Mouse (Mus musculus) midbrain, embryonic 13.5 days (tissue): ENCODE data around the gene Cacnb2. TPM values are rescaled to one million over a fixed set of nuclear protein-coding genes. Genes with fewer than 3 reads are reported as not detected.

ENCODE experiments used
- ATAC-seq: fragments of 200-750 bp; cut with Nextera tagmentation; 2 replicates; pipeline ENCODE4 v1.8.0; 2017; ENCODE audit warnings: mild to moderate bottlenecking, moderate TSS enrichment, moderate library complexity
- H3K27ac ChIP-seq: fragments of 300-500 bp; sonication (generic); 2 replicates; pipeline ENCODE4 v1.5.1; 2015; ENCODE audit warnings: inconsistent platforms, mild to moderate bottlenecking, moderate library complexity
- H3K27me3 ChIP-seq: fragments of 300-500 bp; sonication (generic); 2 replicates; pipeline ENCODE4 v1.6.1; 2015; ENCODE audit warnings: mild to moderate bottlenecking, inconsistent platforms
- H3K36me3 ChIP-seq: fragments of 300-500 bp; sonication (generic); 2 replicates; pipeline ENCODE4 v1.6.1; 2015; ENCODE audit warnings: mild to moderate bottlenecking, inconsistent platforms
- H3K4me1 ChIP-seq: fragments of 300-500 bp; sonication (generic); replicated peaks from 2 replicates; pipeline ENCODE4 v1.6.1; 2015; ENCODE audit warnings: inconsistent platforms
- H3K4me2 ChIP-seq: fragments of 300-500 bp; sonication (generic); replicated peaks from 2 replicates; pipeline ENCODE4 v1.6.1; 2015; ENCODE audit warnings: moderate library complexity, mild to moderate bottlenecking, inconsistent platforms
- H3K4me3 ChIP-seq: fragments of 300-500 bp; sonication (generic); replicated peaks from 2 replicates; pipeline ENCODE4 v1.5.1; 2015; ENCODE audit warnings: mild to moderate bottlenecking, inconsistent platforms
- H3K9ac ChIP-seq: fragments of 300-500 bp; sonication (generic); replicated peaks from 2 replicates; pipeline ENCODE4 v1.6.1; 2015; ENCODE audit warnings: mild to moderate bottlenecking, inconsistent platforms
- H3K9me3 ChIP-seq: fragments of 300-500 bp; sonication (generic); 2 replicates; pipeline ENCODE4 v1.6.1; 2016; ENCODE audit warnings: mild to moderate bottlenecking, inconsistent platforms
- WGBS: fragments of 180-500 bp; shearing (Covaris S2); methylation state at CpG from one replicate; pipeline ENCODE4 v1.1.7; 2015; 5-methylcytosine and 5-hydroxymethylcytosine counted together
- polyA plus RNA-seq: library from polyadenylated mRNA; unstranded; fragments of >200 nt; fragmentation: Nextera tagmentation; extraction: Ambion mirVana; gene quantifications from 2 replicates; pipeline ENCODE4 v1.2.1, GENCODE M21; 2015

Cacnb2 gene
- polyA plus RNA-seq, 1 experiment from 2014 or later: 3.9 TPM

DNA sequence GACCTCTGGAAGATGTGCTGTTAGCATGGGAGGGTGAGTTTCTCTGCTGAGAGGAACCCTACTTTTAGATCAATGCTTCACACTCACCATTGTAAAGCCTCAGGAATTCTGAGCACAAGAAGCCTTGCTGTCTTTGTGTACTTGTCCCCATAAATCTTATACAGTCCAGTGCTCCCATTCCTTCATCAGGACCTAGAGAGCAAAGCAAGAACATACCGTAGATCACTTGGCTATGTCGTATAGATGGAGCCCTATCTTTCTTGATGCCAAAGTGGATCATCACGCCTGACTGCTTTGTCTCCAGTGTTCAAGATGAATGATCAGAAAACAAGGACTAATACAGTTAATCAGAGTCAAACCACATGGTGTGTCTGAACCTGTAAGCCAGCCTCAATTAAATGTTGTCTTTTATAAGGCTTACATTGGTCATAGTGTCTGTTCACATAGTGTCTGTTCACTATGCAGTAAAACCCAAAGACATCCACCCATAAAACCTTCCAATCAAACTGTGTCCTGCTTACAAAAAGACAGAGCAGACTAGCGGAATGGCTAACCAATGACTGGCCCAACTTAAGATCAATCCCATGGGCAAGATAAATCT is 198.7 kb downstream of the Cacnb2 start:
- WGBS: 83% methylated on average over 4 of the region's 4 CpGs
- no peak for ATAC-seq
- 0 out of 2 replicates have a peak, but pooled peaks cover 3% of the 10 kb centered on the region for H3K9me3 ChIP-seq
- H3K4me1 ChIP-seq: no peaks in the 10 kb centered on the region
- no peak overlapping the region for H3K9ac ChIP-seq
- H3K36me3 ChIP-seq: no peaks in the 10 kb centered on the region
- no peak overlapping the region for H3K4me2 ChIP-seq
- H3K27me3 ChIP-seq: no peaks in the 10 kb centered on the region
- H3K27ac ChIP-seq: no peak overlapping the region
- H3K4me3 ChIP-seq: no peak overlapping the region

DNA sequence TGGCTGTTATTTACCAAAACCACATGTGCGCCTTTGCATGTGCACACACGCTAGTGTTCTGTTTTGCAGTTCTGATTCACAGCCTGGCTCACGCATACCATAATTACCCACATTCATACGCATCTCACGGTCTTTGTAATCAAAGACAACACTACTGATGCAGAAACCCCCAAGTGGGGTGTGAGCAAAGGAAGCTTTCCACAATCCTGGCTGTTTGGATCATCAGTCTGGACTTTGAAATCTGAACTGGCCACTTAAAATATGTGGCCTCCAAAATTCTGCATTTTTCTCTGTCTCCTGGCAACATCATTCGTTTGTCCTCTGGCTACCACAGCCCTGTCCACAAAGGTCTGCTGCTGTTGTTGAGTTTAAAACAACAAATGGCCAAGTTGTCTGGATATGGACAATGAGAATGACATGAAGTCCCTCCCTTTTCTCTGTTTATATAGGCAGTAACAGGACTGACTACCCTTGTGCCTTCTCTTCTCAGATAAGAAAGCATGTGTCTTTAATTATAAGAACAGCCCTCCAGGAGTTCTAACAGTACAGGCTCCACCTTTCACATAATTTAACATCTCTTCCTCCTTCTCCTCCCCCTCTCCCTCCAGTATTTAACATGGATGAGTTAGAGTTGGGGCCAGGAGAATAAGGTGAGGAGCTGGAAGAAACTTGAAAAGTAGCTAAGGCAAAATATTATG is 204.9 kb downstream of the Cacnb2 start:
- Histone ChIP-seq H3K4me2 (no peak overlapping the region), H3K27me3 (no peaks in the 10 kb centered on the region), H3K9me3 (no peaks in the 10 kb centered on the region), H3K9ac (no peak overlapping the region), H3K27ac (no peak overlapping the region), H3K4me3 (no peak overlapping the region), H3K4me1 (peaks cover 9% of the 10 kb centered on the region), H3K36me3 (no peaks in the 10 kb centered on the region)
- WGBS: 44% methylated on average over 6 of the region's 6 CpGs
- no peak for ATAC-seq

DNA sequence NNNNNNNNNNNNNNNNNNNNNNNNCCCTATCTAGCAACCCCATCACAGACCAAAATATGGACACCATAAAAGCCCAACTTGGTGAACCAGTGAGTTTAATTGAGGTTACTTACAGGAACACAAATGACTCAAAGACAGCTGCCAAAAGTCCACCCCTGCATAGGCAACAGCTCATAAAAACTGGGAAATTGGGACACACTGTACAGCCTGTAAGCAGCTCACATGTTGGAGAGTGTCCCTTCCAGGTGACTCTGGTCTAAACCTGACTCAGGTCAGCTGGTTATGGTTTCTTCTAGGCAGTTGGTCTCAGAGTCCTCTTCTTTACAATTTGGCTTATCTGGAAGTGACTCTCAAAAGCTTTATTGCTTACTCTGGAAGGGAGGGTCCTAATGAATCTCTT is 212.1 kb downstream of the Cacnb2 start:
- no peak overlapping the region for H3K27ac ChIP-seq
- no peaks in the 10 kb centered on the region for H3K36me3 ChIP-seq
- no peaks in the 10 kb centered on the region for H3K27me3 ChIP-seq
- H3K9me3 ChIP-seq: 0 out of 2 replicates have a peak, but pooled peaks cover 2% of the 10 kb centered on the region
- no peak overlapping the region for H3K4me3 ChIP-seq
- no peaks in the 10 kb centered on the region for H3K4me1 ChIP-seq
- no peak overlapping the region for H3K4me2 ChIP-seq
- no peak for ATAC-seq
- no peak overlapping the region for H3K9ac ChIP-seq

DNA sequence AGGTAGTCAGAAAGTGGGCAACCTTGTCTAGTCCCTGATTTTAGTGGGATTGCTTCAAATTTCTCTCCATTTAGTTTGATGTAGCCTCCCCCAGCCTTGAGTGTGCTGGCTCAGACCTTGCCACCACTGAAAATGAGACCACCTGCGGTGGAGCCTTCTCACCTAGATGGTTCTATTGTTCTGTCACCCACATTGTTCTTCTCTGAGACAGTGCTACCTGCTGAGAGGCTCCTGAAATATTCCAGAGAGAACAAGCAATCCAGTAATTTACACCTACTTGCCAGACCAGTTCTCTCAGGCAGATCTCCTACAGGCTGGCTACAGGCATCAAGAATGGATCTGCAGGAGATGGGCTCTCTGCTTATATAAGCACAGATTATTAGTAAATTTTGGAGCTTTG is 215.8 kb downstream of the Cacnb2 start:
- Histone ChIP-seq H3K27ac (no peak overlapping the region), H3K36me3 (no peaks in the 10 kb centered on the region), H3K4me3 (no peak overlapping the region), H3K9ac (no peak overlapping the region), H3K4me1 (no peaks in the 10 kb centered on the region; the same call in 1 of the 2 replicates), H3K9me3 (0 out of 2 replicates have a peak, but pooled peaks cover 2% of the 10 kb centered on the region), H3K27me3 (no peaks in the 10 kb centered on the region), H3K4me2 (no peak overlapping the region)
- WGBS: 37% methylated on average over 1 of the region's 1 CpGs
- no peak for ATAC-seq

DNA sequence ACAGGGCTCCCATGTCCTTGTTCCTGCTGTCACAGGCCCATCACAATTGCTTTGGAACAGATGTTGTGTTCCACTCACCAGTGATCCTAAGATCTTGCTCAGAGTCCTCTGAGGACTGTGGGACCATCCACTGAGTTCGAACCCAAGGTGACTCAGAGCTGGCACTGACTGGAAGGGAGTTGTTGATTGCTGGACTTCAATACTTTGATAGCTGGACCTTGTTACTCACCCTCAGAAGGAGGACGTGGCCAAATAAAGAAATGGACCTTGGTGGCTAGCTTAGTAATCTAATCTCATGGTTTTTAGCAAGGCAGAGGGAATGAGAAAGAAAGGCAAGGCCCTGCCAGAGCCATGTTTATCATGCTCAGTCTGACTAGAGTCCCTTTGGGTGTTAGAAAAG is 218.1 kb downstream of the Cacnb2 start:
- H3K4me2 ChIP-seq: no peak overlapping the region
- no peak overlapping the region for H3K9ac ChIP-seq
- H3K9me3 ChIP-seq: 0 out of 2 replicates have a peak, but pooled peaks cover 2% of the 10 kb centered on the region
- no peak overlapping the region for H3K27ac ChIP-seq
- 85% methylated on average over 2 of the region's 2 CpGs for WGBS
- no peaks in the 10 kb centered on the region for H3K27me3 ChIP-seq
- no peak overlapping the region for H3K4me3 ChIP-seq
- no peak for ATAC-seq
- H3K36me3 ChIP-seq: no peaks in the 10 kb centered on the region
- H3K4me1 ChIP-seq: no peaks in the 10 kb centered on the region; the same call in 1 of the 2 replicates

DNA sequence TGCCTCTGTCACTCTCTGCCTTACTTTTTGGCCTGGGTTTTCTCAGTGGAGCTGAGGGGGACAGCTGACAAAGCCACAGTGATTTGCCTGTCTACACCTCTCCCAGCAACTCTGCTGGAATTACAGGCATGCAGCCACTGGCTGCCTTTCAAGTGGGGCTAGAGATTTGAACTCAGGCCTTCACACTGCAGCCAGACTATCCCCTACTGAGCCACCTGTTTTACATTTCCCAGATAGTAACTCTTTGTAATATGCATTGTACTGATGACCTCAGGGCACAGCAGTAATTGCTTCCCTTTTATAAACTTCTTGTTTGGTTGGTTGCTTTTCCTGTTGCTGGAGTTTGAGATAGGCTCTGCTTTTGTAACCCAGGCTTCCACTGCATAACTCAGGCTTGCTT is 220.2 kb downstream of the Cacnb2 start:
- Histone ChIP-seq H3K4me3 (no peak overlapping the region), H3K4me2 (no peak overlapping the region), H3K9ac (no peak overlapping the region), H3K27me3 (no peaks in the 10 kb centered on the region), H3K4me1 (no peaks in the 10 kb centered on the region; the same call in 1 of the 2 replicates), H3K9me3 (0 out of 2 replicates have a peak, but pooled peaks cover 2% of the 10 kb centered on the region), H3K27ac (no peak overlapping the region), H3K36me3 (no peaks in the 10 kb centered on the region)
- ATAC-seq: no peak

DNA sequence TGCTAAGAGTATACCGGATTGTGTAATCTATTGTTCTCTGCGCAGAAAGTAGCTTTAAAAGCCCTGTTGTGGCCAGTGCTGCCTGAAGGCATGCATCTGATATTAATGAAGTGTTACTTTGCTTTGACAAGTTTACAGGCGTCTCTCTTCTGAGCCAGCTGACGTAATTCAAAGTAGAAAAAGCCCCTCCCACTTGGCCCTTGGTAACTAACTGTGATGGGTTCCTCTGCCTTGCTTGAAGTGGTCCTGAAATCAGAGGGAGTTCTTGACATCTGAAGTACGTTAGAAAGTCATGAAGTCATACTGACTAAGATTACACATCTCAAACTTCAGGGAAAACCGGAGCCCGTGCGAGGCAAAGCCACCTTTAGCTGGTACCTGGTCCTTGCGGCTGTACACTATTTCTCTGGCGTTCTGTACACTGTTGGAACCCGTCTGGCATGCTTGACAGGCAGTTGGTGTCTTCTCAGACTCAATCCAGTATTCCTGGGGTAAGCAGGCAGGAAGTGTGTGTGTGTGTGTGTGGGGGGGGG is 221.0 kb downstream of the Cacnb2 start:
- no peak overlapping the region for H3K9ac ChIP-seq
- no peaks in the 10 kb centered on the region for H3K36me3 ChIP-seq
- peaks cover 5% of the 10 kb centered on the region; the same call in 1 of the 2 replicates for H3K4me1 ChIP-seq
- 0 out of 2 replicates have a peak, but pooled peaks cover 2% of the 10 kb centered on the region for H3K9me3 ChIP-seq
- 64% methylated on average over 11 of the region's 11 CpGs for WGBS
- H3K4me2 ChIP-seq: no peak overlapping the region
- no peak overlapping the region for H3K27ac ChIP-seq
- ATAC-seq: peak; percentile 50; the same call in 1 of the 2 replicates
- no peak overlapping the region for H3K4me3 ChIP-seq
- no peaks in the 10 kb centered on the region for H3K27me3 ChIP-seq

DNA sequence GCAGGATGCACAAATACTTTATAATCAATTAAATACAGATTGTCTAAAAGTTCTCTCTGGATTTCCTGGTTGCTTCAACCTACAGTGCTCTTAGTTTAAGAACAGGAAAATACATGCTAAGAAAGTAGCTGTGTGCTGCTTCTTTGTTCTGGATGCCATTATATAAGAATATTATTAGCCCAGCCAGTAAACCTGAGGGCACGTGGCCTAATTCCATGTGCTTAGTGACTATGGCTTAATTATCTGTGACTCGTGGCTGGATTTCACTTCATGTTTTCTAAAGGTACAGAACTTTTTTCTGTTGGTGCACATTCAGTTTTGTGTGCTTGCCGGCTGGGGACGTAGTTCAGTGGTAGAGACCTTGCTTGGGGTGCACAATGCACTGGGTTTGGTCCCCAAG is 222.3 kb downstream of the Cacnb2 start:
- no peak overlapping the region for H3K27ac ChIP-seq
- H3K27me3 ChIP-seq: no peaks in the 10 kb centered on the region
- no peaks in the 10 kb centered on the region for H3K9me3 ChIP-seq
- no peak overlapping the region for H3K4me2 ChIP-seq
- no peak overlapping the region for H3K4me3 ChIP-seq
- H3K9ac ChIP-seq: no peak overlapping the region
- H3K4me1 ChIP-seq: peaks cover 9% of the 10 kb centered on the region; the same call in 1 of the 2 replicates
- ATAC-seq: no peak
- no peaks in the 10 kb centered on the region for H3K36me3 ChIP-seq
- 64% methylated on average over 4 of the region's 4 CpGs for WGBS

DNA sequence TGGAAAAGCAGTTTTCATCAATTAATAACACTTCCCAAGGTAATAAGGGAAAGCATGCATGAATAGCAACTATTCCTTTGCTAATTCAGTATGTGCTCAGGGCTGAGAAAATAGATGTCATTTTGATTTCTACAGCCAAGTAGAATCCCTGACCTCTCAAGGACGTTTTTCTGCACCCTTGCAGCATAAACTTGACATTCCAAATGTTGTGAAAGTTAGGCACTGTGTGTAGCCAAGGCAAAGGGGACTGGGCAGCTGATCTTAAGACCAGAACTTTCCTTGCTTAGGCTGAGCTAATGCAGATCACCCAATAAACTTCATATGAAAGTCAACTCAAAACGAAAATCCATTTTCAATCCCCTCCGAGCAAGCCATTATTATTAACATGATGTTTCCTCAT is 226.6 kb downstream of the Cacnb2 start:
- Histone ChIP-seq H3K27me3 (no peaks in the 10 kb centered on the region), H3K4me2 (no peak overlapping the region), H3K9ac (no peak overlapping the region), H3K4me3 (no peak overlapping the region), H3K9me3 (no peaks in the 10 kb centered on the region), H3K36me3 (no peaks in the 10 kb centered on the region), H3K4me1 (peaks cover 9% of the 10 kb centered on the region; the same call in 1 of the 2 replicates), H3K27ac (no peak overlapping the region)
- WGBS: 74% methylated on average over 3 of the region's 3 CpGs
- ATAC-seq: no peak

DNA sequence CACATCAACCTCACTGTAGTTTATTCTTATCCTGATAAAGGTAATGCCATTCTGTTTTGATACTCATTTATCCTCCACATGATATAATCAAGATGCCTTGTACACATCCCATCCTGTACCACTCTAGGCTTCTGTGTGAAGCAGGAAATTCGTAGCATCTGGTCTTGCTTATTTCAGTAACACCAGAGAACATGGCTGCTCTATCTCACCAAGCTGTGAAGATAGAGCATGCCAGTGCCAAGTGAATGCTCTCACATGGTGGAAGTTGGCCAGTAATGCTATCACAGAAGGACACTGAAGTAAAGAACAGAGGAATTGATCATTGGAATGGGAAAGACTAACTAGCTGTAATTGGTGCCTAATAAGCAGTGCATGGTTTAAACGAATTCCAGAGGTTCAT is 228.4 kb downstream of the Cacnb2 start:
- 82% methylated on average over 2 of the region's 2 CpGs for WGBS
- no peaks in the 10 kb centered on the region for H3K27me3 ChIP-seq
- no peak overlapping the region for H3K4me2 ChIP-seq
- no peak for ATAC-seq
- H3K9ac ChIP-seq: no peak overlapping the region
- H3K9me3 ChIP-seq: no peaks in the 10 kb centered on the region
- H3K36me3 ChIP-seq: no peaks in the 10 kb centered on the region
- H3K27ac ChIP-seq: no peak overlapping the region
- peaks cover 9% of the 10 kb centered on the region; the same call in 1 of the 2 replicates for H3K4me1 ChIP-seq
- H3K4me3 ChIP-seq: no peak overlapping the region

DNA sequence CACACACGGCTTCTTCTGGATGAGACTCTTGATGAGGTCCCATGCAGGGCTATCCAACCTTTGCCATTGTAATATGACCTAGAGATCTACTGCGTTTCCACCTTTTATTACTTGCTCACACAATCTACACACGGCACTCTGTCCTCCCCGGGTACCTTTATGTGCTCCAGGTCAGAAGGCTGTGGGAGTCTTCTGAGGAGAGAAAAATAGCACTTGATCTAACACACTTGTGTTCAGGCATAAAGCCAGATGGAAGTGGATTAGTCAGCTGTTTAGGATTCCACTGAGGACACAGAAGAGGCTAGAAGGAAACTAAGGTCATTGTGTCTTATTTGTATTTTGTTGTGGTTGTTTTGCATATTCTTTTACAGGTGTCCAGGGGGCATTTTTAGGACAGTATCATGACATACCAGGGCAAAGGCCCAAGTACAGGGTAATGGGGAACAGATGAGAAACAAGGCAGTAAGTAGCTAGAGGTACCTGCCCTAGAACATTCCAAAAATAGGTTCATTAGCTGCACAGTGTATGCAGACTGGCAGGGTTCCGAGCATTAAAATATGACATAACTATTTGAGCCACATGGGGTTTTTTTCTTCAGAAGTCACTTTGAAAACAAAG is 231.9 kb downstream of the Cacnb2 start:
- H3K27me3 ChIP-seq: no peaks in the 10 kb centered on the region
- H3K4me2 ChIP-seq: no peak overlapping the region
- no peaks in the 10 kb centered on the region for H3K9me3 ChIP-seq
- H3K27ac ChIP-seq: no peak overlapping the region
- H3K4me1 ChIP-seq: no peaks in the 10 kb centered on the region
- H3K9ac ChIP-seq: no peak overlapping the region
- no peak overlapping the region for H3K4me3 ChIP-seq
- H3K36me3 ChIP-seq: no peaks in the 10 kb centered on the region
- ATAC-seq: no peak
- WGBS: 78% methylated on average over 5 of the region's 5 CpGs

DNA sequence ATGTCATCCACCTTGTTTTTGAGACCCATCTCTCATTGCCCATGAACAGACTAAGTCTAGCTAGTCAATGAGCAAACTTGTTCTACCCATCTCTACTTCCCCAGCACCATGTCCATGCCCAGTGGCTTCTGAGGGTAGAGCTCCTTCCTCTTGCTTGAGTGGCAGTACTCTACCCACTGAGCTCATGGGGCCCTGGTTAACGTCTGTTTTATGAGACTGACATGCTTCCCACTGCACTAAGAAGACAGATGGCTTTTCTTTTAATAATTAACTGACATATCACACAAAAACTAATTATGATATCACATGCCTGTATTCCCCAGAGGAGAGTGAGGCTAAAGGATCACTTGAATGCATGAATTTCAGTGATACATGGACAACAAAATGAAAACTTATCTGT is 238.4 kb downstream of the Cacnb2 start:
- H3K27me3 ChIP-seq: no peaks in the 10 kb centered on the region
- 61% methylated on average over 1 of the region's 1 CpGs for WGBS
- H3K27ac ChIP-seq: no peak overlapping the region
- no peak overlapping the region for H3K9ac ChIP-seq
- no peak for ATAC-seq
- no peaks in the 10 kb centered on the region for H3K36me3 ChIP-seq
- H3K4me3 ChIP-seq: no peak overlapping the region
- H3K4me2 ChIP-seq: no peak overlapping the region
- no peaks in the 10 kb centered on the region for H3K4me1 ChIP-seq
- H3K9me3 ChIP-seq: no peaks in the 10 kb centered on the region
